Mouse (Mus musculus) hindbrain, postnatal 0 days (tissue): ENCODE measurements around the gene Slc35d1. TPM values are rescaled to one million over a fixed set of nuclear protein-coding genes. Genes with fewer than 3 reads are reported as not detected.

Experiments
- ATAC-seq: fragments of 200-750 bp; cut with Nextera tagmentation; 2 replicates; pipeline ENCODE4 v1.8.0; 2017; ENCODE audit warnings: mild to moderate bottlenecking, moderate TSS enrichment, moderate library complexity
- DNase-seq: peaks from one replicate; pipeline ENCODE4 v3.0.0-alpha.2; 2015; ENCODE audit warnings: low spot score
- H3K27ac ChIP-seq: fragments of 300-500 bp; sonication (generic); 2 replicates; pipeline ENCODE4 v1.5.1; 2014; ENCODE audit warnings: mild to moderate bottlenecking
- H3K27me3 ChIP-seq: fragments of 300-500 bp; sonication (generic); 2 replicates; pipeline ENCODE4 v1.6.1; 2014; ENCODE audit warnings: low read length, mixed read lengths; ENCODE audit not compliant: insufficient read depth
- H3K36me3 ChIP-seq: fragments of 300-500 bp; sonication (generic); 2 replicates; pipeline ENCODE4 v1.6.1; 2014; ENCODE audit warnings: low read length, mixed read lengths; ENCODE audit not compliant: insufficient read depth
- H3K4me1 ChIP-seq: fragments of 300-500 bp; sonication (generic); 2 replicates; pipeline ENCODE4 v1.6.1; 2014; ENCODE audit warnings: antibody characterized with exemption, low read length, mixed read lengths; ENCODE audit not compliant: insufficient read depth
- H3K4me2 ChIP-seq: fragments of 300-500 bp; sonication (generic); 2 replicates; pipeline ENCODE4 v1.6.1; 2014; ENCODE audit warnings: low read depth, mild to moderate bottlenecking, low read length, moderate library complexity, mixed read lengths
- H3K4me3 ChIP-seq: fragments of 300-500 bp; sonication (generic); 2 replicates; pipeline ENCODE4 v1.5.1; 2014; ENCODE audit warnings: low read length
- H3K9ac ChIP-seq: fragments of 300-500 bp; sonication (generic); replicated peaks from 2 replicates; pipeline ENCODE4 v1.6.1; 2014; ENCODE audit warnings: mild to moderate bottlenecking, low read length, moderate library complexity, mixed read lengths
- H3K9me3 ChIP-seq: fragments of 300-500 bp; sonication (generic); 2 replicates; pipeline ENCODE4 v1.6.1; 2016; ENCODE audit warnings: low read length, mixed read lengths
- CTCF ChIP-seq: IDR thresholded peaks from 2 replicates; pipeline ENCODE4 v1.5.1; 2016; ENCODE audit warnings: antibody characterized with exemption, control low read depth, low read depth
- WGBS: fragments of 180-500 bp; shearing (Covaris S2); extraction: QIAGEN DNeasy Blood & Tissue Kit; methylation state at CpG from one replicate; pipeline ENCODE4 v1.1.7; 2014; 5-methylcytosine and 5-hydroxymethylcytosine counted together
- polyA plus RNA-seq: library from polyadenylated mRNA; unstranded; fragments of >200 nt; fragmentation: Nextera tagmentation; extraction: Ambion mirVana; gene quantifications from 2 replicates; pipeline ENCODE4 v1.2.1, GENCODE M21; 2015
- total RNA-seq: library from RNA; depleted of rRNA; stranded (reverse); fragments of >200 nt; gene quantifications from 2 replicates; pipeline ENCODE4 v1.2.3, GENCODE M21; 2014; rRNA removed

Slc35d1 gene
- total RNA-seq (4.0 and 4.9 TPM in 2 replicates), polyA plus RNA-seq (5.1 and 6.1 TPM in 2 replicates)

DNA sequence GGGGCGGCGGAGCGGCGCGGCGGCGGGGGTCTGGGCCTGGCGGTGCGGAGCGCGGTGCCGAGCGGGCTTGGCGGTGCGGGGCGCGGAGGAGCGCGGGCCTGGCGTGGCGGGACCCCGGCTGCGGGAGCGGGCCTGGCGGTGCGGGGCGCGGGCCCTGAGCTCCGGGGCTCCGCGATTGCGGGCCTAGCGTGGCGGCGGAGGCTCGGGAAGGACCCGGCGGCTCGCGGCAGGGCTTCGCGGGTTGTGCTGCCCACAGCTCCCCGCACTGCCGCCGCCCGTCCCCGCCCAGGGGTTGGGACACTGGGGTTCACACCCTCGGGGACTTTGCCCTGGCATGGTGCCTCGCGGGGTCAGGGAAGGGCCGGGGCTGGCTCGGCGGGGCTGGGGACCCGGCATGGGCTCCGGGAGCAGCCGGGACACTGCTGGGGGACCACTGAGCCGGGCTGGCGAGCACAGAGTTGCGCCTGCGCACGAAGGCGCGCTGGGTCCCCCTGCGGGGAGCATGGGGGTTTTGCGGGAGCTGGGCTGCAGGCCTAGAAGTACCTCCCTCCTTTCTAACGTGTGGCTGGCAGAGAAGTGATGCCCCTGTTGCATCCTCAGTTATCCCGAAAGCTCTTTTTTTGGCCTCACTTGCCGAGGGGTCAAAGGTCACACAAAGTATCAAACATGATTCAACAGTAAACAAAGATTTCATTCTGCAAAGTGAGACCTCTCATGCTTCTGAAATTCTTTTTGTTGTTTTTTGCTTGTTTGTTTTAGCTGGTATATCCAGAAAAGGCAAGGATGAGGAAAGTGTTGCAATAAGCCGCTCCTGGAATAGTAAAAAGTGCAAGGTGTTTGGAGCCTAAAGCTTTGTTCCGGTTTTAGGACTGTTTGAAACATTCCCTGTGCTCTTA is at the start of gene Slc35d1:
Gene Slc35d1, minus strand, starts transcription at position 240 of the 896 bp plus-strand sequence.
- WGBS, result 4% methylated on average over 62 of the region's 70 CpGs
- peak; percentile 94 for ATAC-seq

DNA sequence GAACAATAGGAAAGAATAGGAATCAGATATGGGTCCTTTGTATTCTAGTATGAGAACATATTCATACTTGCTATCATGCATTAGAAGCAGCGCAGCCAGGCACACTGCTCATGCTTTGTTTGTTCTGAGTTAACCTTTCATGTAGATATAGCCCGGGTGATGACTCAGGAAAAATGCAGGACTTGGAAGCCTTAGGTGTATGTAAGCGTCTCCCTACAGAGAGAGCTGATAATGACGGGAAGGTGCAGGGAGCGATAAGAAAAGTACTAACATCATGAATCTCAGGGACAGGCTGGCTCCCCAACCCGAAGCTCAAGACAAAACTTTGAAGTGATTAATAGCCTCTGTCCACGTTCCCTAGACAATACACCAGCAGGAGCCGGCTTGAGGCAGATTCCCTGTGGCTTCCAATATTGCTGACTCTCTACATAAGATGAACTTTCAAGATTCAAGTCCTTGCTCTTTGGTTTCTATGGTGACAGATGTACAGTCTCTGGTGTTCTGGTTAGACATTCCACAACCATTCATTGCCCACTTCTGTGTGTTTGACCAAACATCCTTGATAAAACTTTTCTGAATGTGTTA is 48.9 kb upstream of the Slc35d1 start:
- Histone ChIP-seq H3K4me1 (0 out of 2 replicates have a peak, but pooled peaks cover 2% of the 10 kb centered on the region), H3K27ac (no peak overlapping the region), H3K4me3 (no peak overlapping the region), H3K36me3 (no peaks in the 10 kb centered on the region), H3K9me3 (no peaks in the 10 kb centered on the region), H3K9ac (no peak overlapping the region), H3K4me2 (no peak overlapping the region), H3K27me3 (no peaks in the 10 kb centered on the region)
- no peak for ATAC-seq
- no peak for TF ChIP-seq CTCF
- 19% methylated on average over 8 of the region's 8 CpGs for WGBS
- peak; percentile 20 for DNase-seq

More for the DNA sequence above, at the start of gene Slc35d1:
- H3K4me1 ChIP-seq, result no peaks in the 10 kb centered on the region; the same call in 1 of the 2 replicates
- peak; percentile 45 for TF ChIP-seq CTCF
- peak within 1 kb of the TSS; percentile 50 for H3K4me3 ChIP-seq
- H3K27ac ChIP-seq, result peak within 1 kb of the TSS; percentile 99
- DNase-seq, result peak; percentile 92
- peak within 1 kb of the TSS; percentile 60 for H3K4me2 ChIP-seq
- peak within 1 kb of the TSS; percentile 96 for H3K9ac ChIP-seq
- no peaks in the 10 kb centered on the region for H3K9me3 ChIP-seq
- H3K27me3 ChIP-seq, result no peaks in the 10 kb centered on the region
- no peaks in the 10 kb centered on the region for H3K36me3 ChIP-seq

DNA sequence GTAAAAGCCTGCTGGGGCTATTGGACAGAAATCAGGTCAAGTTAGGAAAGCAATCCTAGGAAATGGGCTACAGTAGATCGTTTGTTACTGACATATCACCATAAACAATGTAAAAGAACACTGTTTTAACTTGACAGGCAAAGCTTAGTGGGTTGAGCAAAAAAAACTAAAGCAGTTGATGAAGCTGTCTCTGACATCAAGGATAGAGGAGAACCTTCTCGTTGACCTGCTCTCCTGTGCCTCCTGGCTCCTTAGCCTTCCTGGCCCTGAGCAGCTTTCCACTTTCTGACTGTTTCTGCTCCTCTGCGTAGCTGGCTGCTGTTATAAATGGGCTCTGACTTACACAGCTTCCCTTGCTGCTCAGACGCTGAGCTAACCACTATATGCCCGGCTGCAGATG is 48.4 kb upstream of the Slc35d1 start:
- ATAC-seq, result no peak
- WGBS, result 50% methylated on average over 5 of the region's 5 CpGs

DNA sequence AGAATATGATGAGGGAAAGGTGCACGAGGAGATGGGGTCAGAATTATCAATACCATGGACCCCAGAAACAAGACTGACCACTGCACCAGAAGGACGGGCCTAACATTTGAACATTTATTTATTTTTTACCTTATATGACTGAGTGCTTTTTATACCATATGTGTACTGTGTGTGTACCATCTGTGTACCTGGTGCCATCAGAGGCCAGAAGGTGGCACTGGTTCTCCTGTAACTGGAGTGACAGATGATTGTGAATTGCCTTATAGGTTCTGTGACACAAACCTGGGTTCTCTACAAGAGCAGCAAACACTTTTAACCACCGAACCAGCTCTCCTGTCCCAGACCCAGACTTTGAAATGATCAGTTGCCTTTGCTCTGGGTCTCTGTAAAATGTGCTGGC is 43.9 kb upstream of the Slc35d1 start:
- Histone ChIP-seq H3K4me3 (no peak overlapping the region), H3K27ac (no peak overlapping the region), H3K4me2 (no peak overlapping the region), H3K4me1 (0 out of 2 replicates have a peak, but pooled peaks cover under 1% of the 10 kb centered on the region), H3K36me3 (no peaks in the 10 kb centered on the region), H3K9me3 (no peaks in the 10 kb centered on the region), H3K27me3 (no peaks in the 10 kb centered on the region), H3K9ac (no peak overlapping the region)
- WGBS, result 86% methylated on average over 3 of the region's 3 CpGs
- DNase-seq, result no peak
- no peak for TF ChIP-seq CTCF
- ATAC-seq, result no peak

More for the DNA sequence above, 48.4 kb upstream of the Slc35d1 start:
- no peaks in the 10 kb centered on the region for H3K9me3 ChIP-seq
- no peak overlapping the region for H3K9ac ChIP-seq
- TF ChIP-seq CTCF, result no peak
- H3K4me2 ChIP-seq, result no peak overlapping the region
- H3K4me1 ChIP-seq, result 0 out of 2 replicates have a peak, but pooled peaks cover 2% of the 10 kb centered on the region
- H3K4me3 ChIP-seq, result no peak overlapping the region
- peak; percentile 5 for DNase-seq
- H3K36me3 ChIP-seq, result no peaks in the 10 kb centered on the region
- H3K27me3 ChIP-seq, result no peaks in the 10 kb centered on the region
- H3K27ac ChIP-seq, result no peak overlapping the region

DNA sequence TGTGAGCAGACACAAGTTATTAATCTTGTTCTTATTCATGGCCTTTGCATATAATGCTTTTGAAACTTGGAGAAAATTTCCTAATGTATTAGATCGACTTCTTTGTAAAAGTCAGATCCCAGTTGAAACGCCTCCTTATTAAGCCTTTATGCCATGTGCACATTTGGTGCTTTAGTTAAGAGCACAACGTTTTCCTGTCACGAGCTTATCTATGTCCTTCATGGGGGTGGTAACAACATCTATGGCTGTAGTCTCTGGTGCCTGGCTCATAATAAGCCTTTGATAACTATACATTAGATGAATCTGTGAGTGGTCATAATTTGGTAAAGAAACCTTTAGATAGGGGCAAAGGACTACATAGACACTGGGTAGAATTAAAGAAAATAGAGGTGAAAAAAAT is 38.9 kb upstream of the Slc35d1 start:
- no peak overlapping the region for H3K4me3 ChIP-seq
- no peak overlapping the region for H3K4me2 ChIP-seq
- no peak for ATAC-seq
- no peak for TF ChIP-seq CTCF
- H3K27me3 ChIP-seq, result no peaks in the 10 kb centered on the region
- no peak for DNase-seq
- no peaks in the 10 kb centered on the region for H3K36me3 ChIP-seq
- no peaks in the 10 kb centered on the region for H3K9me3 ChIP-seq
- 80% methylated on average over 4 of the region's 4 CpGs for WGBS
- H3K9ac ChIP-seq, result no peak overlapping the region
- no peaks in the 10 kb centered on the region for H3K4me1 ChIP-seq
- H3K27ac ChIP-seq, result no peak overlapping the region

DNA sequence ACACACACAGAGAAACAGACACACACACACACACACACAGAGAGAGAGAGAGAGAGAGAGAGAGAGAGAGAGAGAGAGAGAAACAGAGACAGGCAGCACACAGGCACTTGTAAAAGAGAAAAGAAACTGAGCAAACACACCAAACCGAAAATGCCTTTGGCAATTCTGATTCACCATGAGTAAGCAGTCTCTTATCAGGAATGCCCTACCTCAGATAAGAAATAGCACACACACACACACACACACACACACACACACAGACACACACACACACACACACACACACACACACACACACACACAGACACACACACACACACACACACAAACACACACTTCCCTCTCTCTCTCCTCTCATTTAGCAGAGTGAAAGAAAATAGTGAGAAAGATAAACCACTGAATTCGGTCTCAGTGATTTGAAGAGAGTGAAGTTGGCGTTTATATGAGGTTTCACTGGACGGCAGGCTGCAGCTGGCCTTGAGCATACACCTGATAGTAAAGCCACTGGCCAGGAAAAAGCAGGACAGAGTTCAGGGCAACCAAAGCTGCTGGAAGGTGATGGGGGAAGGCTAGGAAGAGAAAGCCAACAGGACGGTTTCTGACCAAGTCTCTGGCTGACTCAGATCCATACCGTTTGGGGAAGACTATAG is 34.6 kb upstream of the Slc35d1 start:
- Histone ChIP-seq H3K4me2 (no peak overlapping the region), H3K9me3 (no peaks in the 10 kb centered on the region), H3K27me3 (no peaks in the 10 kb centered on the region), H3K4me3 (no peak overlapping the region), H3K27ac (no peak overlapping the region), H3K36me3 (no peaks in the 10 kb centered on the region), H3K9ac (no peak overlapping the region), H3K4me1 (no peaks in the 10 kb centered on the region)
- 72% methylated on average over 6 of the region's 6 CpGs for WGBS
- ATAC-seq (no peak), DNase-seq (no peak)
- no peak for TF ChIP-seq CTCF
